Mouse (Mus musculus): ENCODE measurements around the gene Mob2.

Mob2 gene

GRCm38 (mm10) chr7:142079365-142079764 lies 18.5 kb upstream of the Mob2 start:
- no peak for DNase-seq

- DNase-seq: no peak
Measured at GRCm38 (mm10) chr7:142077138-142077537, 16.3 kb upstream of the Mob2 start.

- no peak for DNase-seq
Measured at GRCm38 (mm10) chr7:142074146-142074886, 13.5 kb upstream of the Mob2 start.

GRCm38 (mm10) chr7:142071717-142072116 lies 10.9 kb upstream of the Mob2 start:
- DNase-seq: no peak

- DNase-seq: no peak
Measured at GRCm38 (mm10) chr7:142071212-142071578, 10.3 kb upstream of the Mob2 start.

GRCm38 (mm10) chr7:142070458-142071211 lies 9.8 kb upstream of the Mob2 start:
- peak; percentile 79 for DNase-seq

GRCm38 (mm10) chr7:142068429-142068828 lies 7.6 kb upstream of the Mob2 start:
- no peak for DNase-seq

- DNase-seq: peak; percentile 29
Measured at GRCm38 (mm10) chr7:142060185-142060930, 507 bp downstream of the Mob2 start.

- DNase-seq: no peak
Measured at GRCm38 (mm10) chr7:142059024-142059423, 1.8 kb downstream of the Mob2 start.

- no peak for DNase-seq
Measured at GRCm38 (mm10) chr7:142057121-142057520, 3.7 kb downstream of the Mob2 start.

GRCm38 (mm10) chr7:142056601-142057061 lies 4.2 kb downstream of the Mob2 start:
- no peak for DNase-seq

- no peak for DNase-seq
Measured at GRCm38 (mm10) chr7:142055431-142055830, 5.4 kb downstream of the Mob2 start.

- no peak for DNase-seq
Measured at GRCm38 (mm10) chr7:142050536-142050935, 10.3 kb downstream of the Mob2 start.

- DNase-seq: no peak
Measured at GRCm38 (mm10) chr7:142045932-142046331, 14.9 kb downstream of the Mob2 start.

- DNase-seq: peak; percentile 7
Measured at GRCm38 (mm10) chr7:142045344-142045743, 15.5 kb downstream of the Mob2 start.

- no peak for DNase-seq
Measured at GRCm38 (mm10) chr7:142040756-142041155, 20.1 kb downstream of the Mob2 start.

- DNase-seq: peak; percentile 75
Measured at GRCm38 (mm10) chr7:142037553-142038170, 23.2 kb downstream of the Mob2 start.

GRCm38 (mm10) chr7:142035048-142035811 lies 25.6 kb downstream of the Mob2 start:
- DNase-seq: no peak

- no peak for DNase-seq
Measured at GRCm38 (mm10) chr7:142034198-142034597, 26.7 kb downstream of the Mob2 start.

GRCm38 (mm10) chr7:142030073-142030472 lies 30.8 kb downstream of the Mob2 start:
- no peak for DNase-seq

- DNase-seq: peak; percentile 4
Measured at GRCm38 (mm10) chr7:142025926-142026325, 34.9 kb downstream of the Mob2 start.

GRCm38 (mm10) chr7:142025196-142025595 lies 35.7 kb downstream of the Mob2 start:
- no peak for DNase-seq

Data from embryo, embryonic 11 days (tissue).